Mouse (Mus musculus) kidney, embryonic 14.5 days (tissue): ENCODE data around the gene Cd24a. TPM values are rescaled to one million over a fixed set of nuclear protein-coding genes. Genes with fewer than 3 reads are reported as not detected.

ENCODE experiments used
- ATAC-seq: fragments of 200-750 bp; cut with Nextera tagmentation; 2 replicates; pipeline ENCODE4 v1.8.0; 2017; ENCODE audit warnings: moderate number of reproducible peaks, mild to moderate bottlenecking, moderate TSS enrichment, moderate library complexity; ENCODE audit not compliant: low FRiP score, low TSS enrichment
- H3K27ac ChIP-seq: fragments of 300-500 bp; sonication (generic); 2 replicates; pipeline ENCODE4 v1.5.1; 2014; ENCODE audit warnings: low read depth, mild to moderate bottlenecking, low read length, moderate library complexity, mixed read lengths
- H3K27me3 ChIP-seq: fragments of 300-500 bp; sonication (generic); 2 replicates; pipeline ENCODE4 v1.6.1; 2014; ENCODE audit warnings: mild to moderate bottlenecking, low read length; ENCODE audit not compliant: control insufficient read depth, insufficient read depth
- H3K36me3 ChIP-seq: fragments of 300-500 bp; sonication (generic); 2 replicates; pipeline ENCODE4 v1.6.1; 2014; ENCODE audit warnings: low read length, mixed read lengths; ENCODE audit not compliant: control insufficient read depth, insufficient read depth
- H3K4me1 ChIP-seq: fragments of 300-500 bp; sonication (generic); 2 replicates; pipeline ENCODE4 v1.6.1; 2014; ENCODE audit warnings: low read length, mixed read lengths; ENCODE audit not compliant: control insufficient read depth, insufficient read depth
- H3K4me2 ChIP-seq: fragments of 300-500 bp; sonication (generic); replicated peaks from 2 replicates; pipeline ENCODE4 v1.6.1; 2014; ENCODE audit warnings: low read depth, mild to moderate bottlenecking, low read length
- H3K4me3 ChIP-seq: fragments of 300-500 bp; sonication (generic); 2 replicates; pipeline ENCODE4 v1.5.1; 2014; ENCODE audit warnings: mild to moderate bottlenecking, low read length
- H3K9ac ChIP-seq: fragments of 300-500 bp; sonication (generic); 2 replicates; pipeline ENCODE4 v1.6.1; 2014; ENCODE audit warnings: low read depth, mild to moderate bottlenecking, low read length, moderate library complexity
- H3K9me3 ChIP-seq: fragments of 300-500 bp; sonication (generic); 2 replicates; pipeline ENCODE4 v1.6.1; 2016; ENCODE audit warnings: low read length; ENCODE audit not compliant: control insufficient read depth
- WGBS: fragments of 180-500 bp; shearing (Covaris S2); extraction: QIAGEN DNeasy Blood & Tissue Kit; methylation state at CpG from one replicate; pipeline ENCODE4 v1.1.7; 2014; 5-methylcytosine and 5-hydroxymethylcytosine counted together
- polyA plus RNA-seq: library from polyadenylated mRNA; unstranded; fragments of >200 nt; fragmentation: Nextera tagmentation; extraction: Ambion mirVana; gene quantifications from 2 replicates; pipeline ENCODE4 v1.2.1, GENCODE M21; 2014

Gene Cd24a
- polyA plus RNA-seq, 1 experiment from 2014 or later = 609 TPM

DNA sequence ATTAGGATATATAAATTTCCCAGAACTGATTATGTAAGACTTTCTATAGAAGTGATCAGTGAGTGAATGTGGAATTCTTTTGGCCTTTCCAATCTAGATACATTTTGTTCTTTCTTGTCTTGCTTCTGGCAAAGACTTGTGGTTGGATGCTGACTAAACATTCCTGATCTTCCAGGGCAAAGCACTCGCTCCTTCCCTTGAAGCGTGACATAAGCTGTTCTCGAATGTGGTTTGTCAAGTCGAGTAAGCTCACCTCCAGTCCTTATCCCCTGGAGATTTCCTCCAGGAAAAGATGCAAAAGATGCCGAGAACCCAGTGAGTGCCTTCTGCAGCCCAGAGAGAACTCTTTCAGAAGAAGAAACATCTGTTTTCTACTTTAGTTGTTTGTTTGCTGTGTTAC, 51.1 kb downstream of the Cd24a start:
- no peak for ATAC-seq
- H3K4me2 ChIP-seq = no peak overlapping the region
- no peak overlapping the region for H3K4me3 ChIP-seq
- H3K9me3 ChIP-seq = peaks cover 7% of the 10 kb centered on the region
- WGBS = 55% methylated on average over 5 of the region's 5 CpGs
- H3K27ac ChIP-seq = no peak overlapping the region
- peaks cover under 1% of the 10 kb centered on the region; the same call in 1 of the 2 replicates for H3K4me1 ChIP-seq
- no peaks in the 10 kb centered on the region for H3K36me3 ChIP-seq
- no peaks in the 10 kb centered on the region for H3K27me3 ChIP-seq
- no peak overlapping the region for H3K9ac ChIP-seq

GRCm38 (mm10) chr10:43629857-43630256, 51.8 kb downstream of the Cd24a start:
- no peak for ATAC-seq
- no peaks in the 10 kb centered on the region for H3K27me3 ChIP-seq
- H3K36me3 ChIP-seq = no peaks in the 10 kb centered on the region
- H3K9me3 ChIP-seq = peaks cover 7% of the 10 kb centered on the region
- no peak overlapping the region for H3K4me3 ChIP-seq
- H3K4me1 ChIP-seq = peaks cover 7% of the 10 kb centered on the region; the same call in 1 of the 2 replicates
- H3K27ac ChIP-seq = no peak overlapping the region
- no peak overlapping the region for H3K9ac ChIP-seq
- H3K4me2 ChIP-seq = no peak overlapping the region

- H3K4me1 ChIP-seq = peaks cover 9% of the 10 kb centered on the region; the same call in 1 of the 2 replicates
- H3K4me3 ChIP-seq = no peak overlapping the region
- no peak for ATAC-seq
- 70% methylated on average over 4 of the region's 4 CpGs for WGBS
- H3K36me3 ChIP-seq = no peaks in the 10 kb centered on the region
- H3K27me3 ChIP-seq = no peaks in the 10 kb centered on the region
- no peak overlapping the region for H3K4me2 ChIP-seq
- peaks cover 7% of the 10 kb centered on the region for H3K9me3 ChIP-seq
- H3K27ac ChIP-seq = no peak overlapping the region
- no peak overlapping the region for H3K9ac ChIP-seq
Observed at GRCm38 (mm10) chr10:43630634-43631033, 52.5 kb downstream of the Cd24a start.

GRCm38 (mm10) chr10:43631049-43631448, 53.0 kb downstream of the Cd24a start:
- Histone ChIP-seq H3K4me3 (no peak overlapping the region), H3K27ac (no peak overlapping the region), H3K27me3 (no peaks in the 10 kb centered on the region), H3K9me3 (peaks cover 7% of the 10 kb centered on the region), H3K4me1 (peaks cover 9% of the 10 kb centered on the region; the same call in 1 of the 2 replicates), H3K36me3 (no peaks in the 10 kb centered on the region), H3K4me2 (no peak overlapping the region), H3K9ac (no peak overlapping the region)
- ATAC-seq = no peak

DNA sequence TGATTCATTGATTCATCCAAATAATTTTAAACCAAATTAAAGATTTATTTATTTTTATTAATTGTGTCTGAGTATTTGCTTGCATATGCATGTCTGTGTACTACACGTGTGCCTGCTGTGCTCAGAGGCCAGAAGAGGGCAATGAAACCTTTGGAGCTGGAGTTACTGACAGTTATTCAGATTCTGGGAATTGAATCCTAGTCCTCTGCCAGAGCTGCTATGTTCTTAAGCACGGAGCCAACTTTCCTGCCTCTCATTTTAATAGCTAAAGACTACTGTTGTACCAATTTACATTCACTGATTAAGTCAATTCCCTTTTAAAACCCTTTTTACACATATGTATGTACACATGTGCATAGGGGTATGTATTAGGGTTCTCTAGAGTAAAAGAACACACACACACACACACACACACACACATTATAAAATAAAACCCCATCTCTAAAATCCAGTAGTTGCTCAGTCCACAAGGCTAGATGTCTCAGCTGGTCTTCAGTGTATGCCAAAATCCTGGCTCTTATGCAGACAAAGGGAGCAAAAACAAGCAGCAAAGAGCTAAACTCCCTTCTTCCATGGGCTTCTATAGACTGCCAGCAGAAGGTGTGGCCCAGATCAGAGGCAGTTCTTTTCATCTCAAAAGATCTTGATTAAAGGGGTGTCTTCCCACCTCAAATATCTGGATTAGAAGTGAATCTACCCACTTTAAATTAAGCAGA, 53.7 kb downstream of the Cd24a start:
- no peak for ATAC-seq
- H3K9ac ChIP-seq = no peak overlapping the region

GRCm38 (mm10) chr10:43633117-43633516, 55.0 kb downstream of the Cd24a start:
- Histone ChIP-seq H3K36me3 (no peaks in the 10 kb centered on the region), H3K9ac (no peak overlapping the region), H3K4me3 (no peak overlapping the region), H3K27me3 (no peaks in the 10 kb centered on the region), H3K27ac (no peak overlapping the region), H3K4me2 (no peak overlapping the region), H3K9me3 (no peaks in the 10 kb centered on the region), H3K4me1 (peaks cover 9% of the 10 kb centered on the region; the same call in 1 of the 2 replicates)
- 71% methylated on average over 4 of the region's 4 CpGs for WGBS
- ATAC-seq = no peak

More for the DNA sequence above, 53.7 kb downstream of the Cd24a start:
- Histone ChIP-seq H3K27ac (no peak overlapping the region), H3K27me3 (no peaks in the 10 kb centered on the region), H3K4me3 (no peak overlapping the region), H3K4me2 (no peak overlapping the region), H3K4me1 (peaks cover 9% of the 10 kb centered on the region; the same call in 1 of the 2 replicates), H3K9me3 (peaks cover 5% of the 10 kb centered on the region), H3K36me3 (no peaks in the 10 kb centered on the region)
- 80% methylated on average over 2 of the region's 2 CpGs for WGBS

Other genes starting within 250 kb of the Cd24a start
- gene Bend3, start 99.5 kb upstream of the Cd24a start, polyA plus RNA-seq = 8.4 and 8.9 TPM in 2 replicates
- 10.1 and 11.9 TPM in 2 replicates for gene Gm9803, start 54.2 kb upstream of the Cd24a start, polyA plus RNA-seq
- gene 1700021F05Rik, start 37.3 kb upstream of the Cd24a start, polyA plus RNA-seq = 73.1 and 80.8 TPM in 2 replicates